Mouse (Mus musculus): ENCODE results near the gene Prl8a8. TPM values are rescaled to one million over a fixed set of nuclear protein-coding genes. Genes with fewer than 3 reads are reported as not detected.

Gene Prl8a8
- not detected in 2 replicates for polyA plus RNA-seq (2015; fragmentation: Nextera tagmentation; extraction: Ambion mirVana)

DNA sequence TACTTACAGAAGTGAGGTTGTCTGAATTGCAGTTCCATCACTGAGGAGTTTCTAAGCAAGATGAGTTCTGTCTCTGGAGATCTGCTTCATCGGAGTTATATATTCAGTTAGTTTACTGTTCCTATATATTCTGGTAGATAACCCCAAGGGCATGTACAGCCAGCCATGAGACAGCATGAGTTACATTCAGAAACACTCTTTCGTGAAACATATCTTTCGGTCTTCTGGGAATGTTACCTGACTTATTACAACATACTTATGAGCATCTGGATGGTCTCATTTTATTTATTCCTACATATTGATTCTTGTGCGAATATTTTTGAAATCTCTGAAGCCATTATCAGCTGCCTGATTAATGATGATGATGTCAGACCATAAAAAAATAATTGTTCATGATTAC lies at the start of gene Prl8a8:
Prl8a8 (minus strand) TSS at position 101 of the 400 bp plus-strand sequence.
- H3K9me3 ChIP-seq (ENCODE audit: low read length), result no peaks in the 10 kb centered on the region
- 79% methylated on average over 4 of the region's 4 CpGs for WGBS (ENCODE audit: insufficient replicate concordance)
- no peak for DNase-seq
- H3K4me2 ChIP-seq (ENCODE audit: low read depth, low read length), result no peak within 1 kb of the TSS
- TF ChIP-seq EP300 (IDR thresholded peaks at IDR 0.05; ENCODE audit: low read depth), result no peak
- no peak for TF ChIP-seq CTCF (IDR thresholded peaks at IDR 0.05; ENCODE audit: low read depth)
- H3K9ac ChIP-seq (replicated peaks), result no peak within 1 kb of the TSS
- no peak within 1 kb of the TSS for H3K27ac ChIP-seq (ENCODE audit: low read depth)
- ATAC-seq, result no peak
- H3K4me3 ChIP-seq (ENCODE audit: low read depth, low read length), result no peak within 1 kb of the TSS
- no peaks in the 10 kb centered on the region for H3K27me3 ChIP-seq (ENCODE audit: insufficient read depth, low read length)
- no peaks in the 10 kb centered on the region for H3K36me3 ChIP-seq (replicated peaks; ENCODE audit: insufficient read depth, low read length)
- H3K4me1 ChIP-seq (ENCODE audit: insufficient read depth), result no peaks in the 10 kb centered on the region

- no peak overlapping the region for H3K4me2 ChIP-seq (ENCODE audit: low read depth, low read length)
- TF ChIP-seq CTCF (IDR thresholded peaks at IDR 0.05; ENCODE audit: low read depth) (no peak), EP300 (IDR thresholded peaks at IDR 0.05; ENCODE audit: low read depth) (no peak)
- H3K9ac ChIP-seq (replicated peaks), result no peak overlapping the region
These were observed 40.3 kb upstream of the Prl8a8 start for GRCm38 (mm10) chr13:27553336-27553735.

DNA sequence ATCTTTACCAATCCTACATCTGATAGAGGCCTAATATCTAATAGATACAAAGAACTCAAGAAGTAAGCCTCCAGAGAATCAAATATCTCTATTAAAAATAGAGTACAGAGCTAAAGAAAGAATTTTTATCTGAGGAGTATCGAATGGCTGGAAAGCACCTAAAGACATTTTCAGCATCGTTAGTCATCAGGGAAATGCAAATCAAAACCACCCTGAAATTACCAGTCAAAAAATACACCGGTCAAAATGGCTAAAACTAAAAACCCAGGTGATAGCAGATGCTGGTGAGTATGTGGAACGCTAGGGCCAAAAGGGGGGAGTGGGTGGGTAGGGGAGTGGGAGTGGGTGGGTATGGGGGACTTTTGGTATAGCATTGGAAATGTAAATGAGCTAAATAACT lies 10.1 kb upstream of the Prl8a8 start:
- ATAC-seq, result no peak

More at GRCm38 (mm10) chr13:27553336-27553735, 40.3 kb upstream of the Prl8a8 start:
- H3K36me3 ChIP-seq (replicated peaks; ENCODE audit: insufficient read depth, low read length), result no peaks in the 10 kb centered on the region
- no peak overlapping the region for H3K27ac ChIP-seq (ENCODE audit: low read depth)
- no peak for ATAC-seq
- DNase-seq, result no peak
- H3K4me1 ChIP-seq (ENCODE audit: insufficient read depth), result no peaks in the 10 kb centered on the region
- no peaks in the 10 kb centered on the region for H3K27me3 ChIP-seq (ENCODE audit: insufficient read depth, low read length)
- H3K4me3 ChIP-seq (ENCODE audit: low read depth, low read length), result no peak overlapping the region
- H3K9me3 ChIP-seq (ENCODE audit: low read length), result no peaks in the 10 kb centered on the region

GRCm38 (mm10) chr13:27507645-27508044 lies 5.4 kb downstream of the Prl8a8 start:
- Histone ChIP-seq H3K9me3 (ENCODE audit: low read length) (no peaks in the 10 kb centered on the region), H3K4me3 (ENCODE audit: low read depth, low read length) (no peak overlapping the region), H3K36me3 (replicated peaks; ENCODE audit: insufficient read depth, low read length) (no peaks in the 10 kb centered on the region), H3K4me2 (ENCODE audit: low read depth, low read length) (no peak overlapping the region), H3K4me1 (ENCODE audit: insufficient read depth) (no peaks in the 10 kb centered on the region), H3K27ac (ENCODE audit: low read depth) (no peak overlapping the region), H3K27me3 (ENCODE audit: insufficient read depth, low read length) (no peaks in the 10 kb centered on the region), H3K9ac (replicated peaks) (no peak overlapping the region)
- WGBS (ENCODE audit: insufficient replicate concordance), result 82% methylated on average over 1 of the region's 1 CpGs
- ATAC-seq, result no peak
- TF ChIP-seq EP300 (IDR thresholded peaks at IDR 0.05; ENCODE audit: low read depth) (no peak), CTCF (IDR thresholded peaks at IDR 0.05; ENCODE audit: low read depth) (no peak)
- DNase-seq, result no peak

More for the DNA sequence above, 10.1 kb upstream of the Prl8a8 start:
- no peak overlapping the region for H3K4me2 ChIP-seq (ENCODE audit: low read depth, low read length)
- no peaks in the 10 kb centered on the region for H3K9me3 ChIP-seq (ENCODE audit: low read length)
- H3K9ac ChIP-seq (replicated peaks), result no peak overlapping the region
- no peak overlapping the region for H3K4me3 ChIP-seq (ENCODE audit: low read depth, low read length)
- WGBS (ENCODE audit: insufficient replicate concordance), result 72% methylated on average over 4 of the region's 4 CpGs
- no peaks in the 10 kb centered on the region for H3K36me3 ChIP-seq (replicated peaks; ENCODE audit: insufficient read depth, low read length)
- H3K27ac ChIP-seq (ENCODE audit: low read depth), result no peak overlapping the region
- H3K4me1 ChIP-seq (ENCODE audit: insufficient read depth), result no peaks in the 10 kb centered on the region
- no peak for DNase-seq
- H3K27me3 ChIP-seq (ENCODE audit: insufficient read depth, low read length), result no peaks in the 10 kb centered on the region
- TF ChIP-seq EP300 (IDR thresholded peaks at IDR 0.05; ENCODE audit: low read depth) (no peak), CTCF (IDR thresholded peaks at IDR 0.05; ENCODE audit: low read depth) (no peak)

Other genes with a start within 250 kb of the Prl8a8 start
- not detected in 2 replicates for gene Prl6a1, start 200.6 kb downstream of the Prl8a8 start, polyA plus RNA-seq (2015; fragmentation: Nextera tagmentation; extraction: Ambion mirVana)
- not detected in 2 replicates for gene Prl8a2, start 167.5 kb downstream of the Prl8a8 start, polyA plus RNA-seq (2015; fragmentation: Nextera tagmentation; extraction: Ambion mirVana)
- gene Prl2b1, start 122.4 kb downstream of the Prl8a8 start, polyA plus RNA-seq (2015; fragmentation: Nextera tagmentation; extraction: Ambion mirVana), result not detected in 2 replicates
- gene Prl8a6, start 74.5 kb downstream of the Prl8a8 start, polyA plus RNA-seq (2015; fragmentation: Nextera tagmentation; extraction: Ambion mirVana), result not detected in 2 replicates
- gene Prl8a9, start 51.4 kb upstream of the Prl8a8 start, polyA plus RNA-seq (2015; fragmentation: Nextera tagmentation; extraction: Ambion mirVana), result not detected in 2 replicates
- gene Prl8a1, start 69.0 kb upstream of the Prl8a8 start, polyA plus RNA-seq (2015; fragmentation: Nextera tagmentation; extraction: Ambion mirVana), result not detected in 2 replicates
- not detected in 2 replicates for gene Prl7b1, start 97.4 kb upstream of the Prl8a8 start, polyA plus RNA-seq (2015; fragmentation: Nextera tagmentation; extraction: Ambion mirVana)
- not detected in 2 replicates for gene Prl7a1, start 129.3 kb upstream of the Prl8a8 start, polyA plus RNA-seq (2015; fragmentation: Nextera tagmentation; extraction: Ambion mirVana)
- not detected in 2 replicates for gene Prl7a2, start 154.8 kb upstream of the Prl8a8 start, polyA plus RNA-seq (2015; fragmentation: Nextera tagmentation; extraction: Ambion mirVana)
- not detected in 2 replicates for gene Prl7d1, start 203.5 kb upstream of the Prl8a8 start, polyA plus RNA-seq (2015; fragmentation: Nextera tagmentation; extraction: Ambion mirVana)